Mouse (Mus musculus): ENCODE results near the gene Jazf1.

Jazf1 gene

DNA sequence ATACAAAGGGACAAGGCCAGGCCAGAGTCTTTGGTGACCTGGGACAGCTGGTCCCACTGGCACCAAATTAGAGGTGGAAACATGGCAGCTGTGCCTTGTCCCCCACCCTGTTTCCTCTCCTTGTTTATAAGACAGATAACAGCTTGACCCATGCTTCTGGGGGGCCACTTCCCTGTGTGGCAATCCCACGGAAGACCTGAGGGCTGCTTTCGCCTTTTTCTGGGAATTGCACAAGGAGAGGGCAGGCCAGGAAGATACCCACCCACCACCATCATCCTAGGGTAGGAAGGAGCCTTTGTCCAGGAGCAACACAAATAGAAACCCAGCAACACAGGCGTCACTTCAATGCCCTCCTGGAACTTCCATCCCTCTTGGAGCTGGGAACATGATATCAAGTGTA lies 276.0 kb downstream of the Jazf1 start:
- no peak for DNase-seq

DNA sequence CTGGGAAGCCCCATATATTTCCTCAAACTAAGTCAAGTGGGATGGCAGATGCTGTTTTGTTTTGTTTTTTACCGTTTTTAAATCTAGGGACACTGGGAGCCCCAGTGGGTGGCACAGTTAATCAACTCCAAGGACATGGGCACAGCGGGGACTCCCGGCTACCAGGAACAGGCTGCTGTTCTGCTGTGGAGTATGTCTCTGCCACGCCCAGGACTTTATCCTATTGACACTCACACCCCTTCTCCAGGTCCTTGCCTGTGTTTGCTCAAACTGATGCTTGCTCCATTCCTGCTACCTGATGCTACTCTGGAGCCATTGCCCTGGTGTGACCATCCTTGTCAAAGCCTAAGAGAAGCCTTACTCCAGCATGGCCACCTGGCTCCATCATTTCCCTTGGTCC lies 277.6 kb downstream of the Jazf1 start:
- DNase-seq, result no peak

DNA sequence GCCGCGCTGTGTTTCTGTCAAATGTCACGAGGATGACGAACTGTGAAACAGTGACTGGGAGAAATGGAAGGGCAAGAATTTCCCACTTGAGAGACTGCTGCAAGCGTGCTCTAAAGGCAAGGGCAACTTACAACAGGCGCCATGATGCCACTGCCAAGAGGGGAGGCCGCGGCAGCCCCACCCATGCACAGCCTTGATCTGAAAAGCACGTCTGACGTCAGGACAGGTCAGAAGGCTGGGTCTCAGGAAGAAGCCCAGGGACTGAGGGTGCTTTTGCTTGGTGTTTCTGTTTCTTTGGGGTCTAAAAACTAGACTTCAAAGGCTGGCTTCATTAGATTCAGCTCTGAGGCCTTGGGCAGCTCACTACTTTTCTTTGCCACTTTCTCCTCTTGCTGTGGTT lies 278.1 kb downstream of the Jazf1 start:
- no peak for DNase-seq

DNA sequence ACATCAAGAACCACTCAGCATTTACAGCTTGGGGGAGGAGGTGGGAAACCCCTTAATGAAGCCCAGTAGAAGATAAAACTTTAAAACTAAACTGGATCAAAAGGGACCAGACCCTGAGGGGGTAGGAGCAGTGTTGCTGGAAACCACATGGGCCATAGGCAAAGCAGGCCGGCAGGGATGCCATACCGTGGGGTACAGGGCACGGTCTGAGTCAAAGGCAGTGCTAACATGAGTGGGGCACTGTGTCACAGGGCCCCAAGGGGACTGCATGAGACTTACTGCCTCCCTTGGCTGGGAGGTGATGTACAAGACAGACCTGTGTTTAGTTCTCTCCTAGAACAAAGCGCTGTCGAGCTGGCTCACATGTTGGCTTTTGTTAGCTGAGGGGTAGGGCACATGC lies 288.9 kb downstream of the Jazf1 start:
- DNase-seq, result no peak

DNA sequence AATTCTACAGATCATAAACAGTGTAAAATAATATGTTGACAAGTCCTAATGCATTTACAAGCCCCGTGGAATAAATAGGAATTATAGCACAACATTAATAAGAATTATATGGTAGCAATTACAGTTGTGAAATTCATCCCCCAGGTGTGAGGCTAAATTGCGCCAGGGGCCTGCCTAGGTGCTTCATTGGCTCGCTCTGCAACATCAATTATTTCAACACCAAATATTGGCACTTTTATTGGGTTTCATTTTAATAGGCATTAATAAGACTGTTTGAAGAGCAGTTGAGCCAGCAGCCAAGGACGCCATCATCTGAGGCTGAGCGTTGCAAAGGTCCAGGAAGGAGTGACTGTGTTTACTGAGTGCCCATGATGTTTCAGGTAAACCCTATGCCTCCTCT lies 289.9 kb downstream of the Jazf1 start:
- DNase-seq, result no peak

DNA sequence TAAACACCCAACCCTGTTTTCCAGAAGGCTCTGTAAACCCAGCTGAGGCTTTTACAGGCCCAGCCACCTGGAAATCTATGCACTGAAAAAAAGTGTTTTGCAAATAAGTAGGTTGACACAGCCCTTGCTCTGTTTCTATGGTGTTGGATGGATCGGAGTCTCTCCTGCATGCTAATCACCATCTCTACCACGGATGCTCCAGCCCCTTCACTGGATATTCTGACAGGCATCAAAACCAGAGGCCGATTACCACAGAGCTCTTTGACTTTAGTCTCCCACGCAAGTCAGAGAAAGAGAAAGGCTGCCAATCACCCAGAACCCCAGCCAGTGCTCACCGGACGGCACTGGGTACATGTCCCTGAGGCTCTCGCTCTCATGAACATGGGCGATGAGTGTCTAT lies 291.4 kb downstream of the Jazf1 start:
- DNase-seq, result no peak

DNA sequence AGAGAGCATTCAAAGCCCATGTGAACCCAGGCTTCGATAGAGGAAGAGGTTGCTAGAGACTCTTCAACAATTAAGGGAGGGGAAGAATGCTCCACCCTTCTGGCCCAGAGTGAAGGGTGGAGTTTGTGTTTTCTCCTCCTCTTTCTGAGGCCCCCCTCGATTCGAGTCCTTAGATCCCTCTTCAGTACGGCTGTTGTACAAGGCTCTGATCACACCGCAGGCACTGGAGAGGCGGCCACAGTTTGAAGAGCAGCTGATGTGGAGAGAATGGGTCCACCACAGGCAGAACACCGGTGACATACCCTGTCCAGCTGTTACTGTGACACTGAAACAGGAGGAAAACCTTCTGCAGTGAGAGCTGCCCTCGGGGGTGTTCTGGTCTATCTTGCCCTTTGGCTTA lies 292.5 kb downstream of the Jazf1 start:
- DNase-seq, result peak; percentile 53

DNA sequence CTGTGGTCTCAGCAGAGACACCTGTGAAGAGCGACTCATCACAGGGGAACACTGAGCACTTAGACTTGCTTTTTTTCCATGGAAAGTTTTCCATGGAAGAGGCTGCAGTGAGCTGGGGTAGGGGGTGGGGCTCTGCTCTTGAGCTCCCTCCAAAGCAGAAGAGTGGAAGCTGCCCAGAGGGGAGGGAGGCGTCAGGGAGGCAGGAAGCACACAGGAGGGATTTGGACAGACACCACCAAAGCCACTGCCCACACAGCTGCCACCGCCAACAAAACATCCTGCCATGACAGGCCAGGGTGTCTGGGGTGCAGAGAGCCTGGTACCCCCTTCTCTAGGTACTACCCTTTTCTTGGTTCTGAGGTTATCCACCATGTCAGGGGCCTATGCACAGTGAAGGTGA lies 293.1 kb downstream of the Jazf1 start:
- DNase-seq, result peak; percentile 19

DNA sequence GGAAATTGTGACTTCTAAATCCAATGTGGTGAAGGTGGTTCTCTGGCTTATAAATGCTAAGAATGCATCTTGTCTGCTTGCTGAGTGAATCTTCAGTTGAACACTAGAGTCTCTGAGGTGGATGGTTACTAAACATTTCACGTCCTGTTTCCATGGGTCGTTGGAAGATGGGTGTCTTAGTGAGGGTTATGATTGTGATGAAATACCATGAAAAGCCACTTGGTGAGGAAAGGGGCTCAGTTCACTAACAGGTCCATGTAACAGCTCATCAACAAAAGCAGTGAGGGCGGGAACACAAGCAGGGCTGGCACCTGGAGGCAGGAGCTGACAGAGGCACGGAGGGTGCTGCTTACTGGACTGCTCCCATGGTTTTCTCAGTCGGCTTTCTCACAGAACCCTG lies 295.3 kb downstream of the Jazf1 start:
- no peak for DNase-seq

DNA sequence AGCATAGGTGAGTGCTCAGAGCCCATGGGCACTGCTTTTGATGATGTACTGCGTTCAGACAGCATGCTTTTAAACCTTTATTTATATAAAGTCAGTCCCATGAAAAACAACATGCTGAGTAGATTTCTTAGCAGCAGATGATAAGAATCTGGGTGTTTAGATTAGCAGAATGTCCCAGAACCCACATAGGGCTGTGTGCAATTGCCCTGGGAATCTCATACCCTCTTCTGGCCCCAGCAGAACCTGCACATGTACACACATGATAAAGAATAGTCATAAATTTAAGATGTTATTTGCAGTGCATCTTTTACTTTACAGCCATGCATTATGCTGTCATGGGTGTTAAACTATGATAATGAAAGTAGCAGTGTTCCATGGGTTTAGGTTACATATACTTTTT lies 297.6 kb downstream of the Jazf1 start:
- DNase-seq, result no peak

DNA sequence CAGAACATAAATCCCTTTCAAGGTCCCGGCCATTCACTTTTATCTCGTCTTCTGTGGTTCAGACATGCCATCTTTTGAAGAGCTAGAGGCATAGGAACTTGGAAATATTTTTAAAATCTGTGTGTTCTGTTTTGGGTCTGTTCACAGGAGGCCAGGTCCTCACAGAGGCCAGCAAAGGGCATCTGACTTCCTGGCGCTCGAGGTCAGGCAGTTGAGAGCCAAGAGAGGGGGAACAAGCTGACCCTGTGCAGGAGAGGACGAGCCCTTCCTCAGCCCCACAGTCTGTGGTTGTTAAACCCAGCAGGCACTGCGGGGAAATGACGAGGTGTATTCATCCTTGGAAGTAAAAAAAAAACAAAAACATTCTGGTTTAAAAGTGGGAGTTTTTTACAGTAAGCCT lies 303.2 kb downstream of the Jazf1 start:
- no peak for DNase-seq

DNA sequence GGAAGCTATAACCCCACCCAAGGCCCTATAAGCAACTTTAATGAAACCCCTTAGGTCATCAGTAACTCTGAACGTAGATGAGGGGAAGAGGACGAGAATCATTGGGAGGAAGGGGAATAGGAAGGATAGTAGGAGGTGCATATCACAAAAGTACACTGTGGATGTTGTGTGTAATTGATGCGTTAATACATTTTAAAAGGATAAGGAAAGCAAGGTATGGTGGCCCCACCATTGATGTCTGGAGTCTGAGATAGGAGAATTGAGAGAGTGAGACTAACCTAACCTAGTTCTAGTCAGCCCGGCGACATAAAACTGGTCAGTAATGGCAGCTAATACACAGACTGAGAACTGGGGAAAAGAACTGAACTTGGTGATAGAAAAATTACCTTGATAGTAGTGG lies 315.6 kb downstream of the Jazf1 start:
- no peak for DNase-seq

DNA sequence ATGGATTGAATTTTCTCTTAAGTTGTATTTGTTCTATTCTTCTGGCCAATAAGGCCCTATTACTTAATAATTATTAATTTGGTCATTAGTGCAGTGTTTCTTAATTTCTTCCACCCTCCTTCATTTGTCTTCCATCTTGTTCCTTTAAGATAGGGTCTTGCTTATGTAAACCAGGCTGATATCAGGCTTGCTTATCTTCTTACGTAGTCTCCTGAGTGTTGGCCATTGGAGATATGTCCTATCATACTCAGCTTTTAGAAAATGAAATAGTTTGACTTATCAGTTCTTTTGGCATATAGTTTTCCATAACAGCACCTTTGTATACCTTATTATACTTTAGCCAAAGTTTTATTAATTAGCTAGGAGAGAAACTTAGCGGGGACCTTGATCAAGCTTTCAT lies 333.8 kb downstream of the Jazf1 start:
- DNase-seq, result no peak

DNA sequence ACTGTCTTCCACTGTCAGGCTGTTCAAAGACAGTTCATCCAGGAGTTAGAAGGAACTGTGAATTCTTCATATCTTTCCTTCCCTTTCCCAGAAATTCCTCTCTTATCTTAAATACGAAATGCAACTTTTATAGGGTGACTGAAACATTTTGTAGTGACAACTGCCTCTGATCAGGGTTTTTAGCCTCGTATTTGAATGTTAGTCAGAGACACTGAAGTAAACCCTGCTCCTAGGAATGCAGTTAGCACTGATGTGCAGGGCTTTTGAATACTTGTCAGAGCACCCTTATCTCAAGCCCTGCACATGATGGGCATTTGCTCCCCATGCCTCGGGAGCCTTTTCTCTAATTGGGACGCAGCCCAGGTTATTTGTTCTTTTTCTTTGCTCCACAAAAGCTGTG lies 338.1 kb downstream of the Jazf1 start:
- no peak for DNase-seq

DNA sequence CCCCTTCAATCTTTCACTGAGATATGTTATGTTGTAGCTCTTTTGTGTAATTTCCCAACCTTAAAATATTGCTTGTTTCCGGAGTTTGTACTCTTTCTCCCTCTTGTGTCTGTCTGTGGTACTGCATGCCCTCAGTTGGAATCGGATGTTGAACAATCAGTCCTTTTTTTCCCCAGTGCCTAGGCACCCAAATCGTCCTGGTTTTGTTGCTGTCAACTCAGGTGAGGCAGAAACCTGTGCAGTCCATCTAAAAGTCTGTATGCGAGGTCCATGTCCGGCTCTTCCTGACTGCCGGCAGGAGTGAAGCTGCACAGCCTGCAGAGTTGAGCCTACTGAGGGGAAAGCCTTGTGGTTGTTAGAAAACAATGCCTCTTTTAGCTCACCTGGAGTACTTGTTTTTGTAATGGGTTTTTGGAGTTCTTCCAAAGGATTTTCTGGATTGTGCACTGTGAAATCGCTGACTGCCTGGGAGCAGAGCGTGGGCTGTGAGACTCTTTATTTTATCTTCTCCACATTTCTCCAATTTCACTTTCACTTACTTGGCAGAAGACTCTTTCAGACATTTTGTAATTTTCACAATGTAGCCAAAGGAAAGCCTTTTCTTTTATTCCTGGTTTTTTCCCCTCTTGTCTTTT lies 343.5 kb downstream of the Jazf1 start:
- DNase-seq, result peak; percentile 76
